Mouse (Mus musculus): ENCODE data around the gene Nckap5l. TPM values are rescaled to one million over a fixed set of nuclear protein-coding genes. Genes with fewer than 3 reads are reported as not detected.

The Nckap5l gene
- polyA plus RNA-seq, 1 experiment from 2014 or later: 7.9 TPM

- peaks cover 23% of the 10 kb centered on the region for H3K4me1 ChIP-seq (ENCODE audit: control insufficient read depth, insufficient read depth, low read length)
- no peak overlapping the region for H3K27ac ChIP-seq (ENCODE audit: low read length)
- H3K27me3 ChIP-seq (ENCODE audit: control insufficient read depth, insufficient read depth, low read length): no peaks in the 10 kb centered on the region
- H3K9ac ChIP-seq (ENCODE audit: low read length): peak overlapping the region; percentile 54
- H3K4me2 ChIP-seq (ENCODE audit: low read depth, low read length): peak overlapping the region; percentile 32
- no peaks in the 10 kb centered on the region for H3K9me3 ChIP-seq (replicated peaks; ENCODE audit: control insufficient read depth, low read length)
- H3K36me3 ChIP-seq (ENCODE audit: control insufficient read depth, insufficient read depth): no peaks in the 10 kb centered on the region
- no peak overlapping the region for H3K4me3 ChIP-seq (ENCODE audit: low read length)
- no peak for ATAC-seq (replicated peaks; ENCODE audit: extremely low read depth, insufficient read depth, low FRiP score)
- WGBS: 14% methylated on average over 13 of the region's 13 CpGs
Observed at GRCm38 (mm10) chr15:99416348-99416882, 41.1 kb downstream of the Nckap5l start.

GRCm38 (mm10) chr15:99415793-99416192, 41.8 kb downstream of the Nckap5l start:
- H3K4me3 ChIP-seq (ENCODE audit: low read length): no peak overlapping the region
- no peak overlapping the region for H3K9ac ChIP-seq (ENCODE audit: low read length)
- H3K9me3 ChIP-seq (replicated peaks; ENCODE audit: control insufficient read depth, low read length): no peaks in the 10 kb centered on the region
- WGBS: 14% methylated on average over 2 of the region's 2 CpGs
- no peak for ATAC-seq (replicated peaks; ENCODE audit: extremely low read depth, insufficient read depth, low FRiP score)
- H3K27me3 ChIP-seq (ENCODE audit: control insufficient read depth, insufficient read depth, low read length): no peaks in the 10 kb centered on the region
- peaks cover 19% of the 10 kb centered on the region for H3K4me1 ChIP-seq (ENCODE audit: control insufficient read depth, insufficient read depth, low read length)
- no peaks in the 10 kb centered on the region for H3K36me3 ChIP-seq (ENCODE audit: control insufficient read depth, insufficient read depth)
- no peak overlapping the region for H3K4me2 ChIP-seq (ENCODE audit: low read depth, low read length)
- H3K27ac ChIP-seq (ENCODE audit: low read length): no peak overlapping the region

GRCm38 (mm10) chr15:99411747-99412146, 45.8 kb downstream of the Nckap5l start:
- Histone ChIP-seq H3K4me3 (ENCODE audit: low read length) (no peak overlapping the region), H3K27me3 (ENCODE audit: control insufficient read depth, insufficient read depth, low read length) (no peaks in the 10 kb centered on the region), H3K9me3 (replicated peaks; ENCODE audit: control insufficient read depth, low read length) (no peaks in the 10 kb centered on the region), H3K27ac (ENCODE audit: low read length) (no peak overlapping the region), H3K4me2 (ENCODE audit: low read depth, low read length) (peak overlapping the region; percentile 17; the same call in 1 of the 2 replicates), H3K4me1 (ENCODE audit: control insufficient read depth, insufficient read depth, low read length) (peaks cover 1% of the 10 kb centered on the region), H3K9ac (ENCODE audit: low read length) (no peak overlapping the region), H3K36me3 (ENCODE audit: control insufficient read depth, insufficient read depth) (peaks cover 28% of the 10 kb centered on the region)
- no peak for ATAC-seq (replicated peaks; ENCODE audit: extremely low read depth, insufficient read depth, low FRiP score)
- WGBS: 48% methylated on average over 14 of the region's 14 CpGs

- Histone ChIP-seq H3K4me2 (ENCODE audit: low read depth, low read length) (no peak overlapping the region), H3K27me3 (ENCODE audit: control insufficient read depth, insufficient read depth, low read length) (no peaks in the 10 kb centered on the region), H3K36me3 (ENCODE audit: control insufficient read depth, insufficient read depth) (peaks cover 48% of the 10 kb centered on the region), H3K4me1 (ENCODE audit: control insufficient read depth, insufficient read depth, low read length) (no peaks in the 10 kb centered on the region), H3K4me3 (ENCODE audit: low read length) (no peak overlapping the region), H3K9ac (ENCODE audit: low read length) (no peak overlapping the region), H3K9me3 (replicated peaks; ENCODE audit: control insufficient read depth, low read length) (no peaks in the 10 kb centered on the region), H3K27ac (ENCODE audit: low read length) (no peak overlapping the region)
- ATAC-seq (replicated peaks; ENCODE audit: extremely low read depth, insufficient read depth, low FRiP score): no peak
- 90% methylated on average over 9 of the region's 9 CpGs for WGBS
Observed at GRCm38 (mm10) chr15:99408845-99409244, 48.7 kb downstream of the Nckap5l start.

GRCm38 (mm10) chr15:99406986-99407570, 50.5 kb downstream of the Nckap5l start:
- WGBS: 89% methylated on average over 15 of the region's 15 CpGs
- Histone ChIP-seq H3K36me3 (ENCODE audit: control insufficient read depth, insufficient read depth) (peaks cover 58% of the 10 kb centered on the region), H3K4me1 (ENCODE audit: control insufficient read depth, insufficient read depth, low read length) (no peaks in the 10 kb centered on the region), H3K9ac (ENCODE audit: low read length) (no peak overlapping the region), H3K27ac (ENCODE audit: low read length) (no peak overlapping the region), H3K4me3 (ENCODE audit: low read length) (no peak overlapping the region), H3K4me2 (ENCODE audit: low read depth, low read length) (no peak overlapping the region), H3K27me3 (ENCODE audit: control insufficient read depth, insufficient read depth, low read length) (no peaks in the 10 kb centered on the region), H3K9me3 (replicated peaks; ENCODE audit: control insufficient read depth, low read length) (no peaks in the 10 kb centered on the region)
- ATAC-seq (replicated peaks; ENCODE audit: extremely low read depth, insufficient read depth, low FRiP score): no peak

- Histone ChIP-seq H3K4me1 (ENCODE audit: control insufficient read depth, insufficient read depth, low read length) (peaks cover 5% of the 10 kb centered on the region), H3K27me3 (ENCODE audit: control insufficient read depth, insufficient read depth, low read length) (no peaks in the 10 kb centered on the region), H3K9me3 (replicated peaks; ENCODE audit: control insufficient read depth, low read length) (no peaks in the 10 kb centered on the region), H3K4me3 (ENCODE audit: low read length) (no peak overlapping the region), H3K36me3 (ENCODE audit: control insufficient read depth, insufficient read depth) (peaks cover 61% of the 10 kb centered on the region), H3K9ac (ENCODE audit: low read length) (no peak overlapping the region), H3K27ac (ENCODE audit: low read length) (no peak overlapping the region), H3K4me2 (ENCODE audit: low read depth, low read length) (no peak overlapping the region)
- WGBS: 78% methylated on average over 9 of the region's 9 CpGs
- ATAC-seq (replicated peaks; ENCODE audit: extremely low read depth, insufficient read depth, low FRiP score): no peak
Observed at GRCm38 (mm10) chr15:99405150-99405549, 52.4 kb downstream of the Nckap5l start.

- Histone ChIP-seq H3K4me2 (ENCODE audit: low read depth, low read length) (no peak overlapping the region), H3K4me1 (ENCODE audit: control insufficient read depth, insufficient read depth, low read length) (peaks cover 21% of the 10 kb centered on the region), H3K9ac (ENCODE audit: low read length) (no peak overlapping the region), H3K27me3 (ENCODE audit: control insufficient read depth, insufficient read depth, low read length) (no peaks in the 10 kb centered on the region), H3K36me3 (ENCODE audit: control insufficient read depth, insufficient read depth) (peaks cover 47% of the 10 kb centered on the region), H3K27ac (ENCODE audit: low read length) (no peak overlapping the region), H3K9me3 (replicated peaks; ENCODE audit: control insufficient read depth, low read length) (no peaks in the 10 kb centered on the region), H3K4me3 (ENCODE audit: low read length) (no peak overlapping the region)
- 86% methylated on average over 12 of the region's 12 CpGs for WGBS
- no peak for ATAC-seq (replicated peaks; ENCODE audit: extremely low read depth, insufficient read depth, low FRiP score)
Observed at GRCm38 (mm10) chr15:99403159-99403889, 54.2 kb downstream of the Nckap5l start.

- Histone ChIP-seq H3K9ac (ENCODE audit: low read length) (no peak overlapping the region), H3K27me3 (ENCODE audit: control insufficient read depth, insufficient read depth, low read length) (no peaks in the 10 kb centered on the region), H3K4me3 (ENCODE audit: low read length) (no peak overlapping the region), H3K36me3 (ENCODE audit: control insufficient read depth, insufficient read depth) (peaks cover 27% of the 10 kb centered on the region), H3K9me3 (replicated peaks; ENCODE audit: control insufficient read depth, low read length) (no peaks in the 10 kb centered on the region), H3K27ac (ENCODE audit: low read length) (no peak overlapping the region), H3K4me1 (ENCODE audit: control insufficient read depth, insufficient read depth, low read length) (peaks cover 37% of the 10 kb centered on the region), H3K4me2 (ENCODE audit: low read depth, low read length) (no peak overlapping the region)
- ATAC-seq (replicated peaks; ENCODE audit: extremely low read depth, insufficient read depth, low FRiP score): no peak
- 77% methylated on average over 6 of the region's 6 CpGs for WGBS
Observed at GRCm38 (mm10) chr15:99400602-99401001, 56.9 kb downstream of the Nckap5l start.

- Histone ChIP-seq H3K4me1 (ENCODE audit: control insufficient read depth, insufficient read depth, low read length) (peaks cover 47% of the 10 kb centered on the region), H3K9me3 (replicated peaks; ENCODE audit: control insufficient read depth, low read length) (no peaks in the 10 kb centered on the region), H3K27me3 (ENCODE audit: control insufficient read depth, insufficient read depth, low read length) (no peaks in the 10 kb centered on the region), H3K36me3 (ENCODE audit: control insufficient read depth, insufficient read depth) (peaks cover 20% of the 10 kb centered on the region), H3K27ac (ENCODE audit: low read length) (no peak overlapping the region), H3K4me3 (ENCODE audit: low read length) (no peak overlapping the region), H3K4me2 (ENCODE audit: low read depth, low read length) (no peak overlapping the region), H3K9ac (ENCODE audit: low read length) (no peak overlapping the region; the same call in 1 of the 2 replicates)
- 61% methylated on average over 15 of the region's 15 CpGs for WGBS
- ATAC-seq (replicated peaks; ENCODE audit: extremely low read depth, insufficient read depth, low FRiP score): no peak
Observed at GRCm38 (mm10) chr15:99399503-99400245, 57.9 kb downstream of the Nckap5l start.

Data from heart, embryonic 16.5 days (tissue).